Mouse (Mus musculus): Measurements from ENCODE around the gene Gpm6a. TPM values are rescaled to one million over a fixed set of nuclear protein-coding genes. Genes with fewer than 3 reads are reported as not detected.
"Not testable (repeated sequence)": the region's sequence is repeated elsewhere in the genome, so short reads cannot be mapped to it uniquely, and the experiment has no call there.

Gene Gpm6a
- polyA plus RNA-seq, 1 experiment from 2014 or later = 60.7 TPM

DNA sequence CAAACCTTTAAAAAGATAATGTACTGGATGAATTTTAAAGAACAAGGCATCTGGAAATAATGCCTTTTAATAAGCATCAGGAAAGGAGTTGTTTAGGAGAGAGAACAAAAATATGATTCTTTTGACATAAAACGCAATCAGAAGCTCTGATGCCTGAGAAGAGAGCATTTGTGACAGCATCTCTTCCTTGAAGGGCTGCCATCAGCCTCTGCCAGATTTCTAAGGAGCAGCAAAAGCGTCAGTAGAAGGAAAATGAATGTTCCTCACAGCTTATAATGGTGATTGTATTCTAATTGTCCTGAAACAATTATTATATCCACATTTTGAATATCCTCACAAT is 72.0 kb downstream of the Gpm6a start:
- no peak for DNase-seq (ENCODE audit: low spot score)
- no peak overlapping the region for H3K4me2 ChIP-seq (ENCODE audit: low read depth)

DNA sequence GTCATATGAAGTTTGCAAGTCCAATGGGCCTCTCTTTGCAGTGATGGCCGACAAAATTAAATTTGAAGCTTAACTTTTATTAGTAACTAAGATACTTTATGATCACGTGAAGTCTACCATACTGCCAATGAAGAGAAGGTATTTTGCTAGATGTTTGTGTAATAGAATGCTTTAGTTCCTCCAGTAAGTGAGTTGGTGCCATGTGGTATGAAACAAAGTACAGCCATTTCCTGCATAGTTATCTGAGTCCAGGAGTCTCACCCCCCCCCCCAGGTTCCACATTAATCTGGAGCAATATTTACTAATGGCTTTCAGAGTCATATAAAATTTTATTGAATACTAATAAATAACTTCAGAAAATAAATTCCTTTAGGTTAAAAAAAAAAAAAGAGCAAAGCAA is 73.7 kb downstream of the Gpm6a start:
- Histone ChIP-seq H3K36me3 (ENCODE audit: control insufficient read depth, insufficient read depth, low read length) (no peaks in the 10 kb centered on the region), H3K4me2 (ENCODE audit: low read depth) (no peak overlapping the region), H3K27me3 (ENCODE audit: control insufficient read depth, insufficient read depth, low read length) (no peaks in the 10 kb centered on the region), H3K9me3 (ENCODE audit: control insufficient read depth, low read length) (no peaks in the 10 kb centered on the region), H3K27ac (ENCODE audit: low read depth, low read length) (no peak overlapping the region), H3K4me1 (ENCODE audit: control insufficient read depth, insufficient read depth, low read length) (no peaks in the 10 kb centered on the region), H3K4me3 (ENCODE audit: low read depth, low read length) (no peak overlapping the region), H3K9ac (ENCODE audit: low read length) (no peak overlapping the region)
- 86% methylated on average over 2 of the region's 2 CpGs for WGBS
- no peak for ATAC-seq (ENCODE audit: insufficient read depth, low FRiP score, low TSS enrichment)
- no peak for DNase-seq (ENCODE audit: low spot score)

More for the DNA sequence above, 72.0 kb downstream of the Gpm6a start:
- no peak for ATAC-seq (ENCODE audit: insufficient read depth, low FRiP score, low TSS enrichment)
- 75% methylated on average over 2 of the region's 2 CpGs for WGBS
- no peak overlapping the region for H3K4me3 ChIP-seq (ENCODE audit: low read depth, low read length)
- H3K9me3 ChIP-seq (ENCODE audit: control insufficient read depth, low read length) = no peaks in the 10 kb centered on the region
- H3K27me3 ChIP-seq (ENCODE audit: control insufficient read depth, insufficient read depth, low read length) = no peaks in the 10 kb centered on the region
- peak overlapping the region; percentile 46; the same call in 1 of the 2 replicates for H3K27ac ChIP-seq (ENCODE audit: low read depth, low read length)
- H3K36me3 ChIP-seq (ENCODE audit: control insufficient read depth, insufficient read depth, low read length) = no peaks in the 10 kb centered on the region
- H3K9ac ChIP-seq (ENCODE audit: low read length) = no peak overlapping the region
- H3K4me1 ChIP-seq (ENCODE audit: control insufficient read depth, insufficient read depth, low read length) = no peaks in the 10 kb centered on the region

- Histone ChIP-seq H3K4me1 (ENCODE audit: control insufficient read depth, insufficient read depth, low read length) (no peaks in the 10 kb centered on the region), H3K27ac (ENCODE audit: low read depth, low read length) (no peak overlapping the region), H3K9ac (ENCODE audit: low read length) (no peak overlapping the region), H3K9me3 (ENCODE audit: control insufficient read depth, low read length) (no peaks in the 10 kb centered on the region), H3K4me3 (ENCODE audit: low read depth, low read length) (no peak overlapping the region), H3K4me2 (ENCODE audit: low read depth) (no peak overlapping the region), H3K27me3 (ENCODE audit: control insufficient read depth, insufficient read depth, low read length) (no peaks in the 10 kb centered on the region), H3K36me3 (ENCODE audit: control insufficient read depth, insufficient read depth, low read length) (no peaks in the 10 kb centered on the region)
- ATAC-seq (ENCODE audit: insufficient read depth, low FRiP score, low TSS enrichment) (no peak), DNase-seq (ENCODE audit: low spot score) (no peak)
Observed at GRCm38 (mm10) chr8:55031099-55031498, 76.5 kb downstream of the Gpm6a start.

GRCm38 (mm10) chr8:55034309-55034708 is 79.7 kb downstream of the Gpm6a start:
- ATAC-seq (ENCODE audit: insufficient read depth, low FRiP score, low TSS enrichment) (peak; percentile 91), DNase-seq (ENCODE audit: low spot score) (peak; percentile 69)
- Histone ChIP-seq H3K4me1 (ENCODE audit: control insufficient read depth, insufficient read depth, low read length) (no peaks in the 10 kb centered on the region), H3K36me3 (ENCODE audit: control insufficient read depth, insufficient read depth, low read length) (no peaks in the 10 kb centered on the region), H3K4me3 (ENCODE audit: low read depth, low read length) (no peak overlapping the region), H3K27ac (ENCODE audit: low read depth, low read length) (no peak overlapping the region), H3K4me2 (ENCODE audit: low read depth) (no peak overlapping the region), H3K9me3 (ENCODE audit: control insufficient read depth, low read length) (no peaks in the 10 kb centered on the region), H3K9ac (ENCODE audit: low read length) (no peak overlapping the region), H3K27me3 (ENCODE audit: control insufficient read depth, insufficient read depth, low read length) (no peaks in the 10 kb centered on the region)
- WGBS = 3% methylated on average over 1 of the region's 1 CpGs

- H3K36me3 ChIP-seq (ENCODE audit: control insufficient read depth, insufficient read depth, low read length) = no peaks in the 10 kb centered on the region
- no peak for ATAC-seq (ENCODE audit: insufficient read depth, low FRiP score, low TSS enrichment)
- no peaks in the 10 kb centered on the region for H3K4me1 ChIP-seq (ENCODE audit: control insufficient read depth, insufficient read depth, low read length)
- H3K9ac ChIP-seq (ENCODE audit: low read length) = no peak overlapping the region
- H3K27me3 ChIP-seq (ENCODE audit: control insufficient read depth, insufficient read depth, low read length) = no peaks in the 10 kb centered on the region
- no peaks in the 10 kb centered on the region for H3K9me3 ChIP-seq (ENCODE audit: control insufficient read depth, low read length)
- no peak overlapping the region for H3K27ac ChIP-seq (ENCODE audit: low read depth, low read length)
- H3K4me3 ChIP-seq (ENCODE audit: low read depth, low read length) = no peak overlapping the region
- no peak overlapping the region for H3K4me2 ChIP-seq (ENCODE audit: low read depth)
- DNase-seq (ENCODE audit: low spot score) = no peak
Observed at GRCm38 (mm10) chr8:55035416-55035815, 80.8 kb downstream of the Gpm6a start.

DNA sequence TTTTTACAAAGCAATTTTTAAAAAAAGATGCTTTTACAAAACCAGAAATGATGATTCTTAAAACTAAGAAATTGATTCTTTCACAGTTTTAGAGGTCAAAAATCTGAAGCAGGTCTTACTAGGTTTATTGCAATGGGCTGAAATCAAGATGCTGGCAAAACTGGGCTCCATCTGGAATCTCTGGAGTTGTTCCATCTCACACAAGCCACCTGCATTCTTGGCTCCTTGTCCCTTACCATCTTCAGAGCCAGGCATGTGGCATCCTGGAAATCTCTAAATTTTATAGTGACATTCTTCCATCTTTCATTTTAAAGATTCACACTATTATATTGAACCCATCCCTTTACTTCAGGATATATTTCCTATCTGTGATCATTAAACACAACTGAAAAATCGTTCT is 88.3 kb downstream of the Gpm6a start:
- no peaks in the 10 kb centered on the region for H3K9me3 ChIP-seq (ENCODE audit: control insufficient read depth, low read length)
- H3K4me1 ChIP-seq (ENCODE audit: control insufficient read depth, insufficient read depth, low read length) = no peaks in the 10 kb centered on the region
- no peak overlapping the region for H3K4me2 ChIP-seq (ENCODE audit: low read depth)
- 70% methylated on average over 1 of the region's 1 CpGs for WGBS
- no peaks in the 10 kb centered on the region for H3K27me3 ChIP-seq (ENCODE audit: control insufficient read depth, insufficient read depth, low read length)
- H3K36me3 ChIP-seq (ENCODE audit: control insufficient read depth, insufficient read depth, low read length) = no peaks in the 10 kb centered on the region
- no peak overlapping the region for H3K9ac ChIP-seq (ENCODE audit: low read length)
- no peak for ATAC-seq (ENCODE audit: insufficient read depth, low FRiP score, low TSS enrichment)
- H3K27ac ChIP-seq (ENCODE audit: low read depth, low read length) = no peak overlapping the region
- DNase-seq (ENCODE audit: low spot score) = no peak
- H3K4me3 ChIP-seq (ENCODE audit: low read depth, low read length) = no peak overlapping the region

DNA sequence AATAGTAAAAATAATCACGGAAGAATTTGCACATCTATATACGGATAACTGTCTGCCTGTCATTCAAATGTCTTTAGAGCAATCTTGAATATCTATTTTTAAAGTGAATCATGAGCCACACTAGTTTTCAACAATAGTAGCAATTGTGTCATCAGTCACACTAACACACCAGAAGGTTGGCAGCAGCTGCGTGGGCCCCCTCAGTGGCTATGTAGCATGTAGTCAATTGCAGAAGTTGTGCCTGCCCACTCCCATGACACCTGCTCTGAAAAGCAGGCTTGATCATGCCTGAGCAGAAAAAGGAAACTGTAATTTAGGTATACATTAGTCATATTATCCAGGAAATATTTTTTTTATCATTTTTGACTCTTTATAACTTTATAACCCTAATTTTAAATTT is 93.8 kb downstream of the Gpm6a start:
- H3K4me3 ChIP-seq (ENCODE audit: low read depth, low read length) = no peak overlapping the region
- no peaks in the 10 kb centered on the region for H3K9me3 ChIP-seq (ENCODE audit: control insufficient read depth, low read length)
- no peaks in the 10 kb centered on the region for H3K27me3 ChIP-seq (ENCODE audit: control insufficient read depth, insufficient read depth, low read length)
- H3K4me1 ChIP-seq (ENCODE audit: control insufficient read depth, insufficient read depth, low read length) = no peaks in the 10 kb centered on the region
- no peak overlapping the region for H3K4me2 ChIP-seq (ENCODE audit: low read depth)
- 84% methylated on average over 3 of the region's 3 CpGs for WGBS
- ATAC-seq (ENCODE audit: insufficient read depth, low FRiP score, low TSS enrichment) (no peak), DNase-seq (ENCODE audit: low spot score) (no peak)
- no peaks in the 10 kb centered on the region for H3K36me3 ChIP-seq (ENCODE audit: control insufficient read depth, insufficient read depth, low read length)
- H3K9ac ChIP-seq (ENCODE audit: low read length) = no peak overlapping the region
- no peak overlapping the region for H3K27ac ChIP-seq (ENCODE audit: low read depth, low read length)

DNA sequence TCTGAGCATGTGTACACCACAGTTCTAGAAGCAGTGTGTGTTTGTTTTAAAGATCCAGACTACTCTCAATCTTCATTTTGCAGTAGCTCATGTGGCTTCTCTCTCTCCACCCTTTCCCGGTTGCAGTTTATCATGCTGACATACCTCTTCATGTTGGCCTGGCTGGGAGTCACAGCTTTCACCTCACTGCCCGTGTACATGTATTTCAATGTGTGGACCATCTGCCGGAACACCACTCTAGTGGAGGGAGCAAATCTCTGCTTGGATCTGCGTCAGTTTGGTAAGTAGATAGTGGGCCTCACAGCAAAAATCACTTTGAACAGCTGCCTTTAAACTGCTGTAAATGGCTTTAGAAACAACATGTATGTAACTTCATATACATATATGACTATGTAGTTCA is 95.3 kb downstream of the Gpm6a start:
- Histone ChIP-seq H3K27me3 (ENCODE audit: control insufficient read depth, insufficient read depth, low read length) (no peaks in the 10 kb centered on the region), H3K9me3 (ENCODE audit: control insufficient read depth, low read length) (no peaks in the 10 kb centered on the region), H3K4me1 (ENCODE audit: control insufficient read depth, insufficient read depth, low read length) (no peaks in the 10 kb centered on the region), H3K9ac (ENCODE audit: low read length) (no peak overlapping the region), H3K36me3 (ENCODE audit: control insufficient read depth, insufficient read depth, low read length) (no peaks in the 10 kb centered on the region), H3K4me2 (ENCODE audit: low read depth) (no peak overlapping the region), H3K4me3 (ENCODE audit: low read depth, low read length) (no peak overlapping the region), H3K27ac (ENCODE audit: low read depth, low read length) (no peak overlapping the region)
- DNase-seq (ENCODE audit: low spot score) = no peak
- no peak for ATAC-seq (ENCODE audit: insufficient read depth, low FRiP score, low TSS enrichment)
- WGBS = 77% methylated on average over 4 of the region's 4 CpGs

DNA sequence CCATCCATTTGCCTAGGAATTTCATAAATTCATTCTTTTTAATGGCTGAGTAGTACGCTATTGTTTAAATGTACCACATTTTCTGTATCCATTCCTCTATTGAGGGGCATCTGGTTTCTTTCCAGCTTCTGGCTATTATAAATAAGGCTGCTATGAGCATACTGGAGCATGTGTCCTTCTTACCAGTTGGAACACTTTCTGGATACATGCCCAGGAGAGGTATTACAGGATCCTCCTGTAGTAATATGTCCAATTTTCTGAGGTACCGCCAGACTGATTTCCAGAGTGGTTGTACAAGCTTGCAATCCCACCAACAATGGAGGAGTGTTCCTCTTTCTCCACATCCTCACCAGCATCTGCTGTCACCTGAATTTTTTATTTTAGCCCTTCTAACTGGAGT is 114.2 kb downstream of the Gpm6a start:
- not testable (repeated sequence) for DNase-seq (ENCODE audit: low spot score); H3K9ac ChIP-seq (ENCODE audit: low read length); H3K27ac ChIP-seq (ENCODE audit: low read depth, low read length); H3K27me3 ChIP-seq (ENCODE audit: control insufficient read depth, insufficient read depth, low read length); H3K4me2 ChIP-seq (ENCODE audit: low read depth); H3K4me3 ChIP-seq (ENCODE audit: low read depth, low read length); H3K36me3 ChIP-seq (ENCODE audit: control insufficient read depth, insufficient read depth, low read length); H3K4me1 ChIP-seq (ENCODE audit: control insufficient read depth, insufficient read depth, low read length); H3K9me3 ChIP-seq (ENCODE audit: control insufficient read depth, low read length); ATAC-seq (ENCODE audit: insufficient read depth, low FRiP score, low TSS enrichment)
- 89% methylated on average over 2 of the region's 2 CpGs for WGBS
